Mouse (Mus musculus) spleen, adult 2 months (tissue): Measurements from ENCODE around the gene Arid1b. TPM values are rescaled to one million over a fixed set of nuclear protein-coding genes. Genes with fewer than 3 reads are reported as not detected.

Source experiments
- DNase-seq, 2 experiments: peaks; one replicate each; pipeline versions ENCODE4 v3.0.0 to v3.0.0-alpha.2; 2012 to 2021; ENCODE audit warnings: low spot score in 2 of 2, low read depth in 1 of 2
- H3K27ac ChIP-seq: fragments of 200-500 bp; 2 replicates; pipeline ENCODE4 v1.5.1; 2012; ENCODE audit warnings: low read length, inconsistent platforms; ENCODE audit not compliant: insufficient read depth
- H3K27me3 ChIP-seq: fragments of 200-500 bp; 2 replicates; pipeline ENCODE4 v1.6.1; 2012; ENCODE audit warnings: mild to moderate bottlenecking, moderate library complexity, low read length, inconsistent platforms; ENCODE audit not compliant: control insufficient read depth, insufficient read depth
- H3K36me3 ChIP-seq: fragments of 200-500 bp; 2 replicates; pipeline ENCODE4 v1.6.1; 2012; ENCODE audit warnings: mild to moderate bottlenecking, low read length, inconsistent platforms; ENCODE audit not compliant: control insufficient read depth, insufficient read depth
- H3K4me1 ChIP-seq: fragments of 200-500 bp; 2 replicates; pipeline ENCODE4 v1.6.1; 2011; ENCODE audit warnings: inconsistent platforms; ENCODE audit not compliant: control insufficient read depth, insufficient read depth, insufficient read length
- H3K4me3 ChIP-seq: fragments of 200-500 bp; 2 replicates; pipeline ENCODE4 v1.5.1; 2011; ENCODE audit warnings: mild to moderate bottlenecking, inconsistent platforms; ENCODE audit not compliant: insufficient read depth, insufficient read length; ENCODE audit errors: extremely low read depth
- CTCF ChIP-seq: fragments of 200-500 bp; IDR thresholded peaks from 2 replicates; pipeline ENCODE4 v1.5.1; 2011; ENCODE audit warnings: mild to moderate bottlenecking, inconsistent platforms; ENCODE audit not compliant: insufficient read depth, insufficient read length, insufficient replicate concordance; ENCODE audit errors: extremely low read depth
- POLR2A ChIP-seq: fragments of 200-500 bp; IDR thresholded peaks from 2 replicates; pipeline ENCODE4 v1.6.1; 2011; ENCODE audit warnings: low read depth, low read length, inconsistent platforms
- WGBS: fragments of 180-500 bp; shearing (Covaris S2); methylation state at CpG from one replicate; pipeline ENCODE4 v1.1.7; 2018; 5-methylcytosine and 5-hydroxymethylcytosine counted together
- polyA plus RNA-seq: library from polyadenylated mRNA; depleted of rRNA; stranded (reverse); fragments of >200 nt; gene quantifications from 2 replicates; pipeline ENCODE4 v1.2.3, GENCODE M21; 2012

The Arid1b gene
- polyA plus RNA-seq, 1 experiment: 53.5 TPM

DNA sequence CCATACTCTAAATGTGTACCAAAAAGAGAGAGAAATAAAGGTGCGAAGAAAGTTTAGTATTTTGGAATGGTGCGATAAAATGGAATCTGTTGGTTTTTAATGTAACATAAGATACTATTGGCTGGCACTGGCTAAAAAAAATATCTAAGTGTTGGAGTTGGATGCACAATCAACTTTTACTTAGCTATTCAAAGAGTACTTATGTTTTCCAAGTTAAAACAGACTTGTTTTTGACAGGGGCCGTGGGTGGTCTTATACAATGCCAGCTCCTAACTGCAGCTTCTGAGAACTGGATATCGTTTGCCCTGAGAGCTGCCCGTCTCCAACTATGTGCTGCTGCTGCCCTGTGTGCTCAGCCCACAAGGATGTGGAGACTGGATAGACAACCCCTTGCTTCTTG, 351.7 kb downstream of the Arid1b start:
- H3K4me3 ChIP-seq: no peak overlapping the region
- no peak for TF ChIP-seq POLR2A
- no peak for TF ChIP-seq CTCF
- H3K36me3 ChIP-seq: peaks cover 22% of the 10 kb centered on the region
- no peaks in the 10 kb centered on the region for H3K27me3 ChIP-seq
- no peaks in the 10 kb centered on the region for H3K4me1 ChIP-seq
- WGBS: 97% methylated on average over 5 of the region's 5 CpGs
- no peak overlapping the region for H3K27ac ChIP-seq
- DNase-seq: no peak

DNA sequence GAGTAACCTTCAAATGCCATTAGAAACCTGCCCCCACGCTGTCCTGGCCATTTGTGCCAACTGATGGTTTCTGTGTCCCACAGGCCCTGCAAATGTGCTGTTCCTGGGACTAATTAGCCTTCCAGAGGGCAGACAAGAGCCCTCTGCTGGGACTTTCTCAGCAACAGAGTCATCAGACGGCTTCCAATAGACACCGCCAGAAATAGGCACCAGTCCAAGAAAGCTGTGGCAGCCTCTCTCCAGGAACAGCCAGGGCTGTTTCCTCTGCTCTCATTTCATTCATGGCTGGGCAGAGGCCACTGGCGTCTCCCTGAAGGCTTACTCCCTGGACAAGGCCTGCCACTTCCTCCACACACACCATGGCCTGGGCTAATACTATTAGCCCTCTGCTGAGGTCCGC, 358.8 kb downstream of the Arid1b start:
- H3K4me1 ChIP-seq: no peaks in the 10 kb centered on the region
- 78% methylated on average over 5 of the region's 5 CpGs for WGBS
- TF ChIP-seq CTCF: no peak
- TF ChIP-seq POLR2A: no peak

DNA sequence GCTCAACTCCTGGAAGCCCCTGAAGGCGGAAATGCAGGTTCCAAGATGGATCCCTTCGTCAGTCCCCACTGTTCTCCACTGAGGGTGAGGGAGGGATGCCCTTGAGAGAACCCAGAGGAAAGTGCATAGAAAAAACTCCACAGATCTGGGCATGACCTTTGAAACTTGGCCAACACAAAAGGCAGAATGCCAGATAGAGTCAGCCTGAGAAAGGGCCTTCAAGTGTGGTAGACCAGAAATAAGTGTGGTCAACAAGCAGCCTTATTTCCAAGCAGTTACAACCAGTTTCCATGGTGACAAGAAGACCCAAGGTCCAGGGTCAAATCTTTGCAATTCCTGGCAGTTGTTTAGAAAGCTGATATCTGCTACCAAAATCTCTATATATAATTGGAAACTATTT, 366.6 kb downstream of the Arid1b start:
- TF ChIP-seq CTCF: no peak
- no peak for TF ChIP-seq POLR2A
- Histone ChIP-seq H3K36me3 (no peaks in the 10 kb centered on the region), H3K27ac (no peak overlapping the region), H3K4me1 (no peaks in the 10 kb centered on the region), H3K4me3 (no peak overlapping the region), H3K27me3 (no peaks in the 10 kb centered on the region)
- 88% methylated on average over 2 of the region's 2 CpGs for WGBS
- DNase-seq: no peak

More for the DNA sequence above, 358.8 kb downstream of the Arid1b start:
- Histone ChIP-seq H3K27ac (no peak overlapping the region), H3K36me3 (no peaks in the 10 kb centered on the region), H3K4me3 (no peak overlapping the region), H3K27me3 (no peaks in the 10 kb centered on the region)
- no peak for DNase-seq

GRCm38 (mm10) chr17:5365992-5366398, 371.9 kb downstream of the Arid1b start:
- Histone ChIP-seq H3K36me3 (no peaks in the 10 kb centered on the region), H3K27ac (no peak overlapping the region), H3K27me3 (no peaks in the 10 kb centered on the region), H3K4me1 (no peaks in the 10 kb centered on the region), H3K4me3 (no peak overlapping the region)
- TF ChIP-seq POLR2A (no peak), CTCF (no peak)
- no peak for DNase-seq
- WGBS: 86% methylated on average over 8 of the region's 8 CpGs

- no peak for TF ChIP-seq POLR2A
- no peak for TF ChIP-seq CTCF
- Histone ChIP-seq H3K27ac (no peak overlapping the region), H3K4me1 (no peaks in the 10 kb centered on the region), H3K27me3 (no peaks in the 10 kb centered on the region), H3K4me3 (no peak overlapping the region), H3K36me3 (no peaks in the 10 kb centered on the region)
- no peak for DNase-seq
- WGBS: 66% methylated on average over 4 of the region's 4 CpGs
These were observed 376.9 kb downstream of the Arid1b start for GRCm38 (mm10) chr17:5371032-5371431.

GRCm38 (mm10) chr17:5371521-5371920, 377.4 kb downstream of the Arid1b start:
- Histone ChIP-seq H3K27me3 (no peaks in the 10 kb centered on the region), H3K27ac (no peak overlapping the region), H3K4me3 (no peak overlapping the region), H3K4me1 (no peaks in the 10 kb centered on the region), H3K36me3 (no peaks in the 10 kb centered on the region)
- WGBS: 89% methylated on average over 7 of the region's 7 CpGs
- DNase-seq: no peak
- no peak for TF ChIP-seq CTCF

DNA sequence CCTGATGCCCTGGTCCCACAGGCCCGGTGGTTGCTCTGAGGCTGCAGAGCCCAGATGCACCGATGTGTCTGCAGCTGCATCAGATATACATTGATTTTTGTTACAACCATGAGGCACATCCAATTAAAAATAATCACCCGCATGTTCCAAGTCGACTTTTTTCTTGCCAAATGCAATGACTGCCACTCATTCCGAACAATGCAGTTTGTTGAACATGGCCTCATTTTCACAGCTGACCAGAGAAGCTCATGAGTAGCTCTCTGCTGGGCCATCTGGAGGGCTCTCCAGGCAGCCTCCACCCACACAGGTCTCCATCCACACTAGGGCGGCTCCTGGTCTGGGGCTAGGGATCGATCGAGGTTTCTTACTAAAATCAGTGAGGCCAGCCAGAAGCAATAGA, 378.8 kb downstream of the Arid1b start:
- Histone ChIP-seq H3K27ac (no peak overlapping the region), H3K27me3 (no peaks in the 10 kb centered on the region), H3K4me3 (no peak overlapping the region), H3K4me1 (no peaks in the 10 kb centered on the region), H3K36me3 (no peaks in the 10 kb centered on the region)
- WGBS: 90% methylated on average over 8 of the region's 8 CpGs
- DNase-seq: no peak
- TF ChIP-seq CTCF (no peak), POLR2A (no peak)
